Mouse (Mus musculus) frontal cortex, postnatal 36 days (tissue): ENCODE measurements at regions not wholly inside any gene's neighbourhood (a gene's known extent, or its start where the extent isn't known, plus 50 kb on each side); places are given as distances from the start of the nearest gene placed in this dataset.

ENCODE experiments used
- DNase-seq, 2 experiments: peaks; one replicate each; pipeline ENCODE4 v3.0.0; 2022; ENCODE audit warnings: low spot score in 2 of 2

DNA sequence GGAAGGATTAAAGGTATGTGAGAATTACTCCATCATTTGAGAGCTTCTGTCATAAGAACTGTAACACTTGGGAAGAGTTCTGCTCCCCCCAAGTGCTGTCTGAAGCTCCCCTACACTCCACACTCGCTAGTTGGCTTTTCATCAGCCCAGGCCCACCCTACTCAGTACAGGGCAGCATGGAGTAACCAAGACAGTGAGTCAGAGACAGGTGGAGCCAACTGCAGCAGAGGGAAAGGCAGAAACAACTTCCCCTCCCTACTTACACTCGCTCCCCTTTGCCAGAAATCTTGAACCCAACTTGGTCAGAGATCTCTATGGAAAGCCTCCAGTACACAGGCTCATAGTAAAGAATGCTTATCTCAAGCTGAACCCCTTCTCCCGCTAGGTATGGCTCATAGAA lies 2046.5 kb downstream of the Grik2 start:
- DNase-seq = no peak

DNA sequence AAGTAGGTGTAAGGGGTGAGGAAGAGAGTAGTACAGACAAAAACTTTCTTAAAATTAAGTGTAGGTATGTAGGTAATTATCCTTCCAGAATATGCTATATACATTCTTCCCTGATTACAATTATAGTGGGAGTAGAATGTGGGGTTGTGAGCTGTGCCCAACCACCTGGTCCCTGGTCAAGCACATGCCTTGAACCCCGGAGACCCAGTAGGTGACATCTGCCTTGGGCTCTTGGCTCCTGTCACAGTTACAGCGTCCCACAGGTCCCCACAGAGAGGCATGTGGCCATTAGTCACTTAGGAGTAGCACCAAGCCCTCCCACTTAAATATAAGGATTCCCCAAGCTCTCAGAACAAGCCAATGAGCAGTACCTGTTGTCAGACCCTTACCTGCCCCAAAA lies 2046.9 kb downstream of the Grik2 start:
- DNase-seq = no peak

DNA sequence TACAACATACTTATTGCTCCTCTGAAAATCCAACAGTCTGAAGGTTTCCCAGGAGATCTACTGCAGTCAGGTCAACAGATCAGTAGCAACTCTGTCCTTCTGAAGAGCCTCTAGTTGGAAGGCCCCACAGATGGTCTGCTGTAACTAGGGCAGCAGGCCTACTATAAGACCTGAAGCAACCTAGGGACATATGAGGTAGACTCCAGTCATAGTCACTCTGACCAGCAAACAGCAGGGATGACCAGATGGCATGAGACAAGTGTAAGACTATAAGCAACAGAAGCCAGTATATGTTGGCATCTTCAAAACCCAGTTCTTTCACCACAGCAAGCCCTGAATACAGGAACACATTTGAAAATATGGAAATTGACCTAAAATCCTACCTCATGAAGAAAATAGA lies 2079.8 kb downstream of the Grik2 start:
- DNase-seq = peak in 1 of 2 experiments; percentile 32
